Mouse (Mus musculus): ENCODE measurements around the gene Gbf1. TPM values are rescaled to one million over a fixed set of nuclear protein-coding genes. Genes with fewer than 3 reads are reported as not detected.
"Not testable (repeated sequence)": the region's sequence is repeated elsewhere in the genome, so short reads cannot be mapped to it uniquely, and the experiment has no call there.

The Gbf1 gene
- 55.0 TPM for polyA plus RNA-seq (2021)

DNA sequence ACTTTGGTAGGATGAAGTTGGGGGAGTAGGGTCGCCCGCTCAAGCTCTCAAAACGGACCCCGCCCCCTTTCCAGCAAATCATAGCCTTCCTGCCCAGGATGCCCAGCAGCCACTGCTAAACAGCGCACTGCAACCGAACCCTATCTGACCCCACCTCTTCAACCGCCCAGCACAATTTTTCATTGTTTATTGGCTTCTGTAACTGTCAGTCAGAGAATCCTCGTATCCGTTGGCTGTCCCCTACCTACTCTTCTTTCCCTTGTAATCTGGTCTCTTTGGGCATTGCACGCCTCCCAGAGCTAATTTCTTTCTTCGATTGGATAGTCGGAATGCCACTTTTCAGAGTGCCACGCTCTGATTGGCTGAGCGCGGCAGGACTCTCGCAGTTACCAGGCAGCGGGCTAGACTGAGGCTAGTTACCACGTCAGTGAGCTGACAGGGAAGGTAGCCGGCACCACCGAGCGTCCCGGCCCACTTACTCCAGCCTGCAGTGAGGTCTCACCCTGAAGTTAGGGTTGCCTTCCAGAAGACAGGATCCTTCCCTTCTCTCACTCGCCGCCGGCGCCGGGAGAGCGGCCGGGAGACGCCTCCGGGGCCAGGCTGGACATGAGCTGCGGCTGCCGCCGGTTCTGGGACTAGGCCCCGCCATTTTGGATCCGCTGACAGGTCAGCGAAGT is at the start of gene Gbf1:
TSS of gene Gbf1 (plus strand) at position 383 of the 677 bp plus-strand sequence.
- peaks cover 31% of the 10 kb centered on the region for H3K27me3 ChIP-seq
- in situ Hi-C loops (cut with MboI; ENCODE audit: low pct_unique_long_range_greater_than_20kb) = no loop called here
- POLR2A ChIA-PET = interaction anchor here (1.1 kb wide), 1 partner anchor 77 kb away, joined by 3 read pairs; the partner anchor contains the start of gene Nolc1
- no peak for TF ChIP-seq CTCF (IDR thresholded peaks at IDR 0.05)
- ATAC-seq = peak; percentile 98
- CTCF ChIA-PET = interaction anchor here (0.7 kb wide), 1 partner anchor 84 kb away, joined by 3 read pairs; no protein-coding TSS in a partner anchor
- peak; percentile 99 for DNase-seq (ENCODE audit: low read depth, low spot score)

DNA sequence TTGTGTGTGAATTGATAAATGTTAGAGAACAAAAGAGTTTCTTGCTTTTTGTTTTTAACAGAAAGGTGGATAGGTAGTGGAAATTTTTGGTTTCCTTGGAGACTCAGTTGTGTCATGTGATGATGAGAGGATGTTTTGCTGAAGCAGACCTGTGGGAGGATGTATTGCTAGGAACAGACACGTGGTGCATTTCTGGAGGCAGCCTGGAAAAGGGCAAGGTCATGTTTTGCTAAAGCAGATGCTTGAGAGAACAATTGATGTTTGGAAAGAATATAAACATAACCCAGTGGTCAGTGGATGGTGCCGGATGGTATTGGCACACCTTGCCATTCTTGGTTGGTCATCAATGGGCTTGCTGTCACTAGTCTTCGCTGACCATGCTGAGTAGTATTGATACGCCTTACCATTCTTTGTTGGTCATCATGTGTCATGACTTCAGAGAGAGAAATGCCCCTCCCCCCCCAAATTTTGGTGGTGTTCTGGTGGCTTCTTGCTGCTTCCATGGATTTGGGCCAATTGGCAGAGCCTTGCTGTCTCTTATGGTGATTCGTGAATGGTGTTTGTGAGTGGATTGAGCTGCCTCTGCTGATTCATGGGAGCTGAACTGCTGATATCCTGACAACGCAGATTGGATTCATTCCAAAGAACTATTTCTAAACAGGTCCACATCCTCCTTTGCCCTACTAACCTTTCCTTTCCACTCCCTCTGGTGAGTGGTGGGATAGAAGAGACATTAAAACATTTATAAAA is 48.7 kb upstream of the Gbf1 start:
- no peak for DNase-seq (ENCODE audit: low read depth, low spot score)
- POLR2A ChIA-PET = no interaction called here
- in situ Hi-C loops (cut with MboI; ENCODE audit: low pct_unique_long_range_greater_than_20kb) = no loop called here

DNA sequence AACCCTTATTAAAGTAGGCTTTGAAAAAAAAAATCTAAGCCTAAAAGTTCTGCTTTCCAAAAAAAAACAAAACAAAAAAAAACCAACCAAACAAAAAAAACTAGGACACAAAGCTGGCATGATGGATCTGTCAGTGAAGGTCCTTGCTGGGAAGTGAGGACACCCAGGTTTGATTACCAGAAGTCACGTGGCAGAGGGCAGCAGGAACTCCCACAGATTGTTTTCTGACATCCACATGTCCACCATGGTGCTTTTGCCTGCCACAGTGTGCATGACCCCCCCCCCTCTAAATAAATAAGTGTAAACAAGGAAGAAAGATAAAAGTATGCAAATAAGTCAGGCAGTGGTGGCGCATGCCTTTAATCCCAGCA is 48.1 kb upstream of the Gbf1 start:
- H3K27me3 ChIP-seq = peaks cover 55% of the 10 kb centered on the region
- TF ChIP-seq CTCF (IDR thresholded peaks at IDR 0.05) = no peak
- CTCF ChIA-PET = no interaction called here
- in situ Hi-C loops (cut with MboI; ENCODE audit: low pct_unique_long_range_greater_than_20kb) = no loop called here
- POLR2A ChIA-PET = no interaction called here
- DNase-seq (ENCODE audit: low read depth, low spot score) (no peak), ATAC-seq (no peak)

More for the DNA sequence above, 48.7 kb upstream of the Gbf1 start:
- ATAC-seq = no peak
- CTCF ChIA-PET = no interaction called here
- peaks cover 60% of the 10 kb centered on the region for H3K27me3 ChIP-seq
- TF ChIP-seq CTCF (IDR thresholded peaks at IDR 0.05) = no peak

DNA sequence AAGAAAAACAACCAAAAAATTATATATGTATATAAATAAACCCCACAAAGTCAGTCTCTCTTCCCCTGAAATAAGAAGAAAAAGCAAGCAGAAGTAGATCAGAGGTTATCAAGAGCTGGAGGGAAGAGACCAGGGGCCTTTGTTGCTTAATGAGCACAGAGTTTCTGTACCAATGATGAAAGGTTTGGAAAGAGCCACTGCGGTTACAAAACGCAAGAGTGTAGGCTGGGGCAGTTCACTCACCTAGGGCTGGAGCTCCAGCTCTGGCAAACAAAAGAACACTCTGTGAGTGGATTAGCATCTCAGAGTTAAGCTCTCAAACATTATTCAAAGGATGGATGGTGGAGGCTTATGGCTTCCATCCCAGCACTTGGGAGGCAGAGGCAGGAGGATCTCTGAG is 42.1 kb upstream of the Gbf1 start:
- DNase-seq (ENCODE audit: low read depth, low spot score) = no peak
- peaks cover 47% of the 10 kb centered on the region for H3K27me3 ChIP-seq
- in situ Hi-C loops (cut with MboI; ENCODE audit: low pct_unique_long_range_greater_than_20kb) = no loop called here
- TF ChIP-seq CTCF (IDR thresholded peaks at IDR 0.05) = no peak
- ATAC-seq = no peak
- CTCF ChIA-PET = no interaction called here
- POLR2A ChIA-PET = no interaction called here

DNA sequence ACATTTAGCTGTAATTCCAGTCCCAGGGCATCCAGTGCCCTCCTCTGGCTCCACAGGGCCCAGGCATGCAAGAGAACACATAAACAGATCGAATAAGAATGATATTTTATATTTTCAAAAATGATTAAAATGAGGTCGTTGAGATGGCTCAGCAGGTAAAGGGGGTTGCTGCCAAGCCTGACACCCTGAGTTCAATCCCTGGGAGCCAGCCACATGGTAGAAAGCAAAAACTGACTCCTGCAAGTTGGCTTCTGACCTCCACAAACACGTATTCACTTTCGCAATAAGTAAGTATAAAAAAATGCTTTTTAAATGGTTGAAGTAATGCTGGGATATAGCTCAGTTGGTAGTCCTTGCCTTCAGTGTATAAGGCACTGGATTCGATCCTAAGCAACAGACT is 41.5 kb upstream of the Gbf1 start:
- in situ Hi-C loops (cut with MboI; ENCODE audit: low pct_unique_long_range_greater_than_20kb) = no loop called here
- ChIA-PET POLR2A (no interaction called here), CTCF (interaction anchor here (1.0 to 1.3 kb wide), 2 partner anchors 9 to 10 kb away, joined by 3 read pairs; no protein-coding TSS in a partner anchor)
- no peak for TF ChIP-seq CTCF (IDR thresholded peaks at IDR 0.05)
- ATAC-seq (no peak), DNase-seq (ENCODE audit: low read depth, low spot score) (no peak)
- peaks cover 51% of the 10 kb centered on the region for H3K27me3 ChIP-seq

DNA sequence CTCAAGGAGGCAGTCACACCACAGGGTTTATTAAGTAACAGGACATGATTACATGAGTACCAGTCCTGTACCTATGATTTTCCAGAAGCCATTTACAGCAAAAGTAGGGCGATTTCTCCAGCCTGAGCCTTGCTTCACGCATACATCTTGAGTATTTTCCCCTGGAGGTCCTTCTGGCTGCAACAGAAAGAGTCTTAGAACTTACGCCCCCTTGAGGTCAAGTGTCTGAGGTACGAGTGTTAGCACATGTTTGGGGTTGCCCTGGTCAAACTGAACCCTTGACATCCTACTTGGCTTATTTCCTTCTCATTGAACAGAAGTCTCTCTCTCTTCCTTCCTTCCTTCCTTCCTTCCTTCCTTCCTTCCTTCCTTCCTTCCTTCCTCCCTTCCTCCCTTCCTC is 37.7 kb upstream of the Gbf1 start:
- ChIA-PET CTCF (no interaction called here), POLR2A (no interaction called here)
- no peak for DNase-seq (ENCODE audit: low read depth, low spot score)
- no peak for TF ChIP-seq CTCF (IDR thresholded peaks at IDR 0.05)
- ATAC-seq = no peak
- peaks cover 55% of the 10 kb centered on the region for H3K27me3 ChIP-seq
- in situ Hi-C loops (cut with MboI; ENCODE audit: low pct_unique_long_range_greater_than_20kb) = no loop called here

DNA sequence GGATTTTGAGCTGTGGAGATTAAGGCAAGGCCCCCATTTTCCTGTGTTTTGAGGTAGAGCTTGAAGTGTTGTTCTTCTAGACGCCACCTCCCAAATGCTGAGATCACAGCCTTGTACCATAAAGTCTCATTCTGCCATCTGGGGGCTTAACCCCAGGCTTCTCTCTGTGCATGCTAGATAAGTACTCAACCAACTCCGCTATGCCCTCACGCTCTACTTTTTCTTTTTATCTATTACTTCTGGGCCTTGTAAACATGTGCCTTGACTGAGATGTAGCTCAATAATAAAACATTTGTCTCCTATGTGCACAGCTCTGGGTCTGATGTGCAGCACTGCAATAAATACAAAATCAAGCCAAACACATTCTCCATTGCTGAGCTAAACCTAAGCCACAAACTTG is 32.9 kb upstream of the Gbf1 start:
- ATAC-seq = no peak
- POLR2A ChIA-PET = interaction anchor here (0.6 kb wide), 1 partner anchor 32 kb away, joined by 3 read pairs; no protein-coding TSS in a partner anchor
- CTCF ChIA-PET = interaction anchor here (1.1 to 1.2 kb wide), 2 partner anchors 9 to 34 kb away, joined by 3 read pairs; no protein-coding TSS in a partner anchor
- in situ Hi-C loops (cut with MboI; ENCODE audit: low pct_unique_long_range_greater_than_20kb) = no loop called here
- H3K27me3 ChIP-seq = peaks cover 64% of the 10 kb centered on the region
- DNase-seq (ENCODE audit: low read depth, low spot score) = no peak
- no peak for TF ChIP-seq CTCF (IDR thresholded peaks at IDR 0.05)

DNA sequence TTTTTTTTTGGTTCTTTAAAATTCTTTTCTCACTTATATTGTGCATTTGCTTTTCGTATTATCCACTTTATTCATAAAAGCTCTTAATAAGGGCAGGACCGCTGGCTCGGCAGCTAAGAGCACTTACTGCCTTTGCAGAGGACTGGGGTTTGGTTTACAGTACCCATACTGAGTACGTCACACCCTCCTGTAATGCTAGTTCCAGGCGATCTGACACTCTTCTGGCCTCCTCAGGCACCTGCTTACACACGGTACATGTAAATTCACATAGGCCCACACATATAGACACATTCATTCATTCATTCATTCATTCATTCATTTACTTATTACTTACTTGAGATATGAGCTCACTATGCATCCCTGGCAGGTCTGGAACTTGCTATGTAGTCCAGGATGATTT is 31.4 kb upstream of the Gbf1 start:
- DNase-seq (ENCODE audit: low read depth, low spot score) (no peak), ATAC-seq (no peak)
- no peak for TF ChIP-seq CTCF (IDR thresholded peaks at IDR 0.05)
- ChIA-PET POLR2A (no interaction called here), CTCF (interaction anchor here (1.1 kb wide), 1 partner anchor 138 kb away, joined by 3 read pairs; no protein-coding TSS in a partner anchor)
- in situ Hi-C loops (cut with MboI; ENCODE audit: low pct_unique_long_range_greater_than_20kb) = no loop called here
- H3K27me3 ChIP-seq = peaks cover 66% of the 10 kb centered on the region

DNA sequence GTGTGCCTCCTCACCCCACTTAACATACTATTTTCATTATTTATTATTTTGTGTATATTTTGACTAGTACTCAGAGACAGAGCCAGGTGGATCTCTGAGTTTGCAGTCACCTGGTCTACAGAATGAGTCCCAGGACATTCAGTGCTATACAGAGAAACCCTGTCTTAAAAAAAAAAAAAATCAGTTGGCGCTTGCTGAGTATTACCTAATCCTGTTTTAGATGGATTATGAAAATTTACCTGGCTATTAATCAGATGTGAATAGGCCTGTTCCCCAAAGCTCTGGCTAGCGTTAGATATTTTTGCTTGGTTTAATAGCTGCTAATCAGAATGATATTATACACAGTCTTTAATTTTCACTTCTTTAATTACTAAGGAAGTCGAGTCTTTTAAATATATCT is 28.4 kb upstream of the Gbf1 start:
- CTCF ChIA-PET = no interaction called here
- ATAC-seq (no peak), DNase-seq (ENCODE audit: low read depth, low spot score) (no peak)
- in situ Hi-C loops (cut with MboI; ENCODE audit: low pct_unique_long_range_greater_than_20kb) = no loop called here
- POLR2A ChIA-PET = no interaction called here
- TF ChIP-seq CTCF (IDR thresholded peaks at IDR 0.05) = no peak
- peaks cover 72% of the 10 kb centered on the region for H3K27me3 ChIP-seq

DNA sequence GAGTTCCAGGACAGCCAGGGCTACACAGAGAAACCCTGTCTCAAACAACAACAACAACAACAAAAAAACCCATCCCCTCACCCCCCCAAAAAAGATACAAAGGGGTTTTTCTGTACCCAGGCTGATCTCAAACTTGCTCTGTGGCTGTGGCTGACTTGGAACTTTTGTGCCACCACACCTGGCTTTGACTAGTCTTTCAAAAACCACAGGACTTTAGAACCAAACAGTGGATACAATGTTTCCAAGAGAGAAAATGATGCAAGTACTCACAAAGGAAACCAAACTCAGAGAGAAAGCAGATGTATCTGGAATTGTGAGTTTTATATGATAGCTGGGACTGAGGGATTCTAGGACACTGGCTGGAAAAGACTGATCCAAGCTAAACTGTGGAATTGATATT is 27.7 kb upstream of the Gbf1 start:
- TF ChIP-seq CTCF (IDR thresholded peaks at IDR 0.05) = no peak
- DNase-seq (ENCODE audit: low read depth, low spot score) (no peak), ATAC-seq (no peak)
- POLR2A ChIA-PET = no interaction called here
- CTCF ChIA-PET = interaction anchor here (1.0 kb wide), 1 partner anchor 12 kb away, joined by 4 read pairs; no protein-coding TSS in a partner anchor
- peaks cover 64% of the 10 kb centered on the region for H3K27me3 ChIP-seq
- in situ Hi-C loops (cut with MboI; ENCODE audit: low pct_unique_long_range_greater_than_20kb) = no loop called here

DNA sequence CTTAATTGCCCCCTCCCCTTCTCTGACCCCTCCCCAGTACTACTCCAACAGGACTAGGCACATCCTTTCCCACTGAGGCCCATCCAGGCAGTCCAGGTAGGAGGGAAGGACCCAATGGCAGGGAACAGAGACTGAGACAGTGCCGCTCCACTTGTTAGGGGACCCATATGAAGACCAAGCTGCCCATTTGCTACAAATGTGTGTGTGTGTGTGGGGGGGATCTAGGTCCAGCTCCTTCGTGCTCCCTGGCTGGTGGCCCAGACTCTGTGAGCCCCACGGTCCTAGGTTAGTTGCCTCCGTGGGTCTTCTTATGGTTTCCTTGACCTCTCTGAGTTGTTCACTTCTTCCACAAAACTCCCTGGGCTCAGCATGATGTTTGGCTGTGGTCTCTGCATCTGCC is 26.0 kb upstream of the Gbf1 start:
- H3K27me3 ChIP-seq = peaks cover 63% of the 10 kb centered on the region
- DNase-seq (ENCODE audit: low read depth, low spot score) = no peak
- in situ Hi-C loops (cut with MboI; ENCODE audit: low pct_unique_long_range_greater_than_20kb) = no loop called here
- POLR2A ChIA-PET = no interaction called here
- CTCF ChIA-PET = no interaction called here
- no peak for ATAC-seq
- TF ChIP-seq CTCF (IDR thresholded peaks at IDR 0.05) = no peak

DNA sequence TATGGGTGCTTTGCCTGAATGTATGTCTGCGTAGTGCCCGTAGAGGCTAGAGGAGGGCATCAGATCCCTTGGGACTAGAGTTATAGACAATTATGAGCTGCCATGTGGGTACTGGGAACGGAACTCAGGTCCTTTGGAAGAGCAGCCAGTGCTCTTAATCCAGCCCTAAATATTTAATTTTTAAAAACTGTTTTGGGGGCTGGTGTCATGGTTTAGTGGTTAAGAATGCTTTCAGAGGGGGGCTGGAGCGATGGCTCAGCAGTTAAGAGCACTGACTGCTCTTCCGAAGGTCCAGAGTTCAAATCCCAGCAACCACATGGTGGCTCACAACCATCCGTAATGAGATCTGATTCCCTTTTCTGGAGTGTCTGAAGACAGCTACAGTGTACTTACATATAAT is 22.6 kb upstream of the Gbf1 start:
- H3K27me3 ChIP-seq = peaks cover 64% of the 10 kb centered on the region
- POLR2A ChIA-PET; DNase-seq (ENCODE audit: low read depth, low spot score); CTCF ChIA-PET; ATAC-seq: not testable (repeated sequence)
- in situ Hi-C loops (cut with MboI; ENCODE audit: low pct_unique_long_range_greater_than_20kb) = loop anchor here (10.0 kb wide), 1 partner anchor 235 kb away; no protein-coding TSS in a partner anchor
